Mouse (Mus musculus): ENCODE measurements at regions not wholly inside any gene's neighbourhood (a gene's known extent, or its start where the extent isn't known, plus 50 kb on each side); places are given as distances from the start of the nearest gene placed in this dataset.

DNA sequence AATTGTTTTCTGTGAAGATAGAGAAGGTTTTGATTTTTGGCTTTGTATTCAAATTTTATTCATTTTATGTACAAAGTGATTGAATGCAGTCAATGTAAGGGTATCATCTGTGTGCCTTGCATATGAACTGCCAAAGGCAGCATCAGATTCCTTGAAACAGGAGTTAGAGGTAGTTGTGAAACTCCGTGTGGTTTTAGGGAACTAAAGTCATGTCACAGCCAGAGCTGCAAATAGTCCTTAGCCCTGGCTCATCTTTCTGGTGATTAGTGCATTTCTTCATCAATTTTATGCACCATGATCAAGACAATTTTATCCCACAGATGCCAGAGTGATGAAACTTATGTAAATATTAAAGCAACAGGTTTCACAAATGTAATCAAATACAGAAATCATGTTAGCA lies 534.4 kb downstream of the Flrt2 start:
- no peak for DNase-seq (ENCODE audit: low spot score)

DNA sequence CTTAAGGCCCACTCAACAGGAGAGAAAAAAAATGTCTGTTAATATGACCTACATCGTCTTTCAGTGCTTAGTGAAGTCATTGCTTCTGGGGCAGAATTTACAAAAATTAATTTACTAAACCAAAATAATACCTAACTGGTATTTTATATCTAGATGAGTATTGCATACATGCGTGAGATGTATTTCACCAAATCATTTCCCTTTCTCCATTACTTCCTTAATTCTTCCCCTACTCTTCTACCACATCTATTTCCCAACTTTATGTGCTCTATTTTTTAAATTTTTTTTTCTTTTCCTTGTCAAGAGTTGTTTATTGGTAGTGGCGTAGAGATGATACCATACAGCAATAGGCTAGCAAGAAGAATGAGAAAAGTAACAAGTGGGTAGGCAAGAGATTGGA lies 536.7 kb downstream of the Flrt2 start:
- DNase-seq (ENCODE audit: low spot score): no peak

DNA sequence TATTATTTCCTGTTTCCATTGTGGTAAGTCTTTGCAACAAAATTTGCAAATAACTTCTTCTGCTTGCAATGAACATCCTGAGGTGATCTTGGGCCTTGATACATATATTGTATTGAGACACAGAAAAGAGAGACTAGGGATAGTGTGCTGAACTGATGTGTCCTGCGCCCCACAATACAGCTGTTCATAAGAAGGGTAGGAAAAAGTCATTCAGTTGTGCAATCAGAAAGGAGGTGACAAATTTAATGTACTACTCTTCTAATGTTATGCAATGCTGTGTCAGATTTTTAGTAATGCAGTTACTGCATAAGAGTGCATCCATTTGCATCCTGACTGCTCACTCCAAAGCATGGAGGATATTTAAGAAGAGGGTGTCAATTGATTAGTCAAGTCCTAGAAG lies 543.5 kb downstream of the Flrt2 start:
- DNase-seq (ENCODE audit: low spot score): no peak

DNA sequence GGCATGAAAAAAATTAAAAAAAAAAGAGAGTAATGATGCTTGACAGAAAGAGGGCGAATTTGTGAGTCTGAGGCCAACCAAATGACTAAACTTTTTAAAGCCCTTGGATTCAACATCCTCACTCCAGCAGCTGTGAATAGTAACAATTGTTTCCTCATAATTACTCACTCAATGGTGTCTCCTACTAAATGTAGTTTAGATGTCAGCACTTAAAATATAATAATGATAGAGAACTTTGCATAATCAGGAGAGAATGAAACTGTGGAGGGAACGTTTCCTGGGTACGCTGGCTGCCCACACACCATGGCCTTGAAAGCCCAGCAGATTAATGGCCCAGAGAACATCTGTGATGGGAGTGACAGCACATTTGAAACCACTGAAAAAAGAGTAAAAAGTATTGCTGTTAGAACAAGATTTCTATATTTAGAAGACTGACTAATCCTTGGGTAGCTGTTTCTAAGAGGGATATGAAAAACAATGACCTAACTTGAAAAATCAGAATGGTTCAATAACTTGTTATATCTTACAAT lies 544.0 kb downstream of the Flrt2 start:
- DNase-seq (ENCODE audit: low spot score): no peak

DNA sequence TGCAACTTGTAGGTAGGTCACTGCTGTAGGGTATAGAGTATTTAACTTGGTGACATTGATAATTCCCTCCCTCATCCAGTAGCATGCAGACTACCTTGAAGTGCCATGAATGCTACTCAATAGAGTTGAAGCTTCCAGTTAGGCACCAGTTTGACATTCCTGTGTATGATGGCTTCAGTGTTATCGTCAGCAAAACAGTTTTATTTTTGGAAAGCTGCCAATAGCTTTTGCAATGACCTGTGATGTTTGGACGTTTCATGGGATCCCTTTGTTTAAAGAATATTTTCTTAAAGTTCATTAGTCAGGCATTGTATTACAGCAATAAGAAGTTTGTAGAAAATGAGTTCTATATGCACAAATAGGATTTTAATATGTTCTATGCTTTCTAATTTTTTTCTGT lies 547.6 kb downstream of the Flrt2 start:
- DNase-seq (ENCODE audit: low spot score): no peak

DNA sequence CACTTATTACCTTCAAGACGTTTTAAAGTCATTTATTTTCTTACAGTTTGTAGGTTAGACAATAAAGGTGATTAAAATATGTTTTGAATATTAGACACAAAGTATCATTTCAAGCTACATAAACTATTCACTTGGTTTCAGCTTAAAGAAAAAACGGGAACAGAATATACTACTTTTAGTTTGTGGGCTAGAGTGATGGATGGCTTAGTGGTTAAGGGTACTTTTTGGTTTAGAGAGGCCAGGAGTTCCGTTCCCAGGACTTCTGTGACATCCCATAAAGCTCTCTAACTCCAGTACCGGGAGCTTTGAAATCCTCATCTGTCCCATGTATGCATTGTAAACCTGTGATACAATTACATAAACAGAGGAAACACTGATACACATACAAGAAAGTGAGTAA lies 570.0 kb downstream of the Flrt2 start:
- no peak for DNase-seq (ENCODE audit: low spot score)

DNA sequence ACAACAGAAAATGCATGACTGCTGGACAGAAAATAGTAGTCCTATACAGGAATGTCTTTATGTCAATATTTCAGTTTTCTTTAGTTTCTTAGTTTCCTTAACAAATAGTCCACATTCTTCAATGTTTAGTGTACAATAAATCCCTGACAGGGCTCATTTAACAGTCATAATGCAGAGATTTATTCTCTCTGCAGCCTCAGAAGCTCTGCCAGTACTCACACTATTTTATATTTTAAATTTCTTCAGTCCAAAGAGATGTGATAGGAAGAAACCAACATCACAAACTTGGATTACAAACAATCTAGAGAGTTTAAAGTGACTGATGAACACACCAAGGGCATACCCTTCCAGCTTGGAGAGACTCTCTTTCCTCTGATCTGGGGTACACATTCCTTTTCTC lies 583.9 kb downstream of the Flrt2 start:
- DNase-seq (ENCODE audit: low spot score): no peak

DNA sequence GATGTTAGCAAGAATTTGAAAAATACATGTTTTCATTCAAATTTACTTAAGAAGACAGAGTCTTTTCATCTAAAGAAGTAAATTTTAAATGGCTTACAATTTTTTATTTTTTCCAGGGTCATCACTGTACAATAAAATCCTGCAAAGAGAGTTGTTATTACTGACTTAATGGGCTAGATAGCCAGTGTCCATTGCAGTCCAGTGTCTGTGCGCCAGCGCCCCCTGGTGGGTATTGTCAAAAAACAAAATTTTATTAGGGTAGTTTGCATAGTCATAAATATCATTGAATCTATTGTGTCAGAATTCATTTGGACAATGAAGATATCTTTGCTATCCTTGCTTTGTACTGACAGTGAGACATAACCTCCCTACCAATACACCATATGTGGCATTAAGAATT lies 619.1 kb downstream of the Flrt2 start:
- DNase-seq (ENCODE audit: low spot score): peak; percentile 18

DNA sequence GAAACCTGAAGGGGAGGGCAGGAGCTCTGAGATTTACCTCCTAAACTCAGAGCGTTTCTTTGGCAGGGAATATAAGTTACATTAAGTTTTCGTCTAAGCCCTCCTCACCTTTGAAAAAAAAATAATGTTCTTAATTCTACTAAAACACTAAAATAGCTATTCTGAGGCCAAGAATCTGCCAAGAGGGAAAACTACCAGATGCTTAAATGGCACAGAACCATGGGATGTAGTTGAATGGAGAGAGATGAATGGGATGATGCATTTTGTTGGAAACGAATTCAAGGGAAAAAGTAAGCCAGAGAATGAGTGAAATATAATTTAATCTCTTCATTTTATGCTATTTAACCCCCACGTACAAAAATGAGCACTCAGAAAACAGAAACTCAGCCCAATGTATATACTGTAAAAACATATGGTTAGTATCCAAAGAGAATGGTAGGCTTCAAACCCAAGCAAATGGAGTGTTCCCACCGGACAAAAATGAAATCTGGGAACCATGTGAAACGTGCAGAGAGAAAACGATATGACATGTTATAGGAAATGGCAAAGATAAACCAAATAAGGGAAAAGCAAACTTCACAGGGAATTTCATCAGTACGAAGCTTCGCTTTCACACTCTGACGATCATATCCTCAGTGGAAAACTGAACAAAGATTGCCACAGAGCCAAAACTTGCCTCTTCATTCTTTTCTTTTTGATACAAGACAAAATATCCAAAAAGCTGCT lies 631.2 kb downstream of the Flrt2 start:
- no peak for DNase-seq (ENCODE audit: low spot score)

DNA sequence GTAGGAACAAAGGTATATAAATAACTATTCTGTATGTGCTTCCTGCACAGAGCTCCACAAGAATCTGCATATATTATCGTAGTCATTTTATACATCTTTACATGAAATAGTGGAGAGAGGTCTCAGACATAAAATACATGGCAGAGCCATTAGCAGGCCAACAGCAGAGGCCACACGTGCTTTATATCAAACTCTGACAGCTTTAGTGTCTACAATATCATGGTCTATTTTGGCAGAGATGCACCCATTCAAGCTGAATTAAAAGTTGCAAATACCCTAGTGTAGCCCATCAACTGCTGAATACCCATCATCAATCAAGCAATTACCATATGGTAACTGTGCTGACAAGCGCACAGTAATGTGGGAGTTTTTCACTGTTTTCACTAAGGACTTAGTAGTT lies 659.1 kb downstream of the Flrt2 start:
- DNase-seq (ENCODE audit: low spot score): no peak

DNA sequence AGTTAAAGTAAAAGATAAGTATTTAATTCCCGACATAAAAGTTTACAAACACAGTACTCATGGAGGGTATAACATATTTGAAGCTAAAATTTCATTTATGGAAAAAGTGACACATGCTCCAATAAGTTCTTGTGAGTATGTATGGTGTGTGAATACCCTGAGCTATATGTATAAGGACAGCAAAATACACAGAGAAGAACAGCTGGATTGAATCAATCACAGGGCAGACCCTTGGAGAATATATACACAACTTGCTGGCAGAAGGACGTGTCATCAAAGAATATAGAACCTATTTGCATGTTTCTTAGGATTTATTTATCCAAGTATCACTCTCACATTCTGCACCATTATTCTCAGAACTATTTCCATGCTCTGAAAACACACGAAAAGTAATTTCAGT lies 686.9 kb downstream of the Flrt2 start:
- DNase-seq (ENCODE audit: low spot score): no peak

DNA sequence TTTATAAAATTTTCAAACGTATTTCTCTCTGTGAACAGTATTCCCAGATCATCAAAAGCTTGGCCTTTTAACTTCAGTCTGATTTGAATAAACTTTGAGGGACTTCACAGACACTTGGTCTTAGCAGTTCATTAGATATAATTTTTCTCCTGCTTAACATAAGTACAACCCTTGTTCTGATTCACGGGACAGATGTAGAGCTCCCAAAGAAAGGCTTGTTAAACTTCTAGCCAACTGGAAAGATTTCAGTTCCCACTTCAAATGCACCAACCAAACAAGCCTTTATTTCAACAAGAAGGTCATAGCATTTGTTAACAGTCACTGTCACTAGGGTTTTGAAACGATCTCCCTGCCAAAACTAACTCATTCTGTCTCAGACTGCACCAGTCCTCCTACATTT lies 727.1 kb downstream of the Flrt2 start:
- no peak for DNase-seq (ENCODE audit: low spot score)

DNA sequence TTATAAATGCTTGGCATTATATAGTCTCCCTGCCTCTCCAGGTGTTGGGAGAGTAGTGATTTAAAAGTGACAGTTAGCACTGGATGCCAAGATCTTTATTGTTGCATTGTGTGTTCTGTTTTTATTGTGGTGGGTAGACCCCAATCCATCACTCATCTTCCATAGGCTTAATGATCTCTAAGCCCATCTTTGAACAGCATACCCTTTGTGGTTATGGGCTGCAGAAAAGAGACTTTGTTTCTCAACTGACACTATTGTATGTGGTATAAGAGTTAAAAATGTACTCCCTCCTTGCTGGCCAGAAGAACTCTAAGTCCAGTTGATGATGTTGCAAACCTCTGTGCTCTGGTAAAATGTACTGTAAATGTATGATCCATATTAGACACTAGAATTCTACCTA lies 727.5 kb downstream of the Flrt2 start:
- DNase-seq (ENCODE audit: low spot score): no peak

DNA sequence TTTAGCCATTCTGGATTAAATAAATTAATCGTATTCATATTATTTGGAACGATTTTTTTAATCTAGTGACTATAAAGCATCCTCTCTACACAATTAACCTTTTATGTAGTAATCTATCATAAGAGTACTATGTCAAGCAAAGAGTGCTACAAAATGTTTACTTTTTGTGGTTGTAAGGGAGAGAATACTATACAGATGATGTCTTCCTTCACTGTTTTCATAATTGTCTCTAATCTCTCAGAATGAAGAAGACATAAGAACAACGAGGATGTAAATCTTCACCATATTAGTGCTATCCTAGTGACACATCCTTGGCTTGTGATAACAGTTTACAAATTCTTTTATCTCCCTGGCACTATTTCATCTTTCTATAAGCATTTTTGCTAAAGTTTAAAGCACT lies 735.6 kb downstream of the Flrt2 start:
- no peak for DNase-seq (ENCODE audit: low spot score)

DNA sequence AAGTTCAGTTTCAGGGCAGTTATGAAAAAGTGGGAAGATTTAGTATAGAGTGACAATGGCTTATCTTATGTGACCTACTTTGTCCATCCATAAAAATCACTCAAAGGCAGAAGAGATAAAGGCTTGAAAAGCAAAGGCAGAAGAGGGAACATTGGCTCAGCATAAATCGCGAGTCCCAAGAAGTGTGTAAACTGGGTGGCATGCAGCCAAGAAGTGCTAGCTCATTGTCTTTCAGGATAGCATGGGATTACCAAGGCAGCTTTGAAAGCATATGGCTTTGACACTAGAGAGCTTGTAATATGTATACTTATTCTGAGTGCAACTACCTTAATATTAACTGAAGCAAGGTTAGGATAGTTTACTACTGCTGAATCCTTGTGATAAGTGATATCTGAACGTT lies 750.5 kb downstream of the Flrt2 start:
- no peak for DNase-seq (ENCODE audit: low spot score)

DNA sequence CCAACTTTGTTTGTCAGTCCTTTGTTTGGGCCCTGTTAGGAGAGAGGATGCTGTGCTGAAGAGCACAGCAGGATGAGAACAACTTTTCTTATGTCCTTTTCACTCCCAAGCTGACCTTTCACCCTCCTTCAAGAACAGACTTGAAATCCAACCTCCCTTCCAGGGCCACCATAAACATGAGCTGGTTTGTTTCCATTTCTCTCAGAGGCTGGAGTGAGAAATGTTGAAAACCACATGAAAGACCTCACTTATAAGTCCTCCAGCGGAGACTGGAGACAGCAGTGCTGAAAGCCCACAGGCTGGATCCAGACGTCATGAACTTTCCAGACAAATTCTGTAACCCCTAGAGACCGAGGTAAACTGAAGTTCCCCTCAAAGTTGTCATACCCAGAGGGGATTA lies 761.3 kb downstream of the Flrt2 start:
- no peak for DNase-seq (ENCODE audit: low spot score)

DNA sequence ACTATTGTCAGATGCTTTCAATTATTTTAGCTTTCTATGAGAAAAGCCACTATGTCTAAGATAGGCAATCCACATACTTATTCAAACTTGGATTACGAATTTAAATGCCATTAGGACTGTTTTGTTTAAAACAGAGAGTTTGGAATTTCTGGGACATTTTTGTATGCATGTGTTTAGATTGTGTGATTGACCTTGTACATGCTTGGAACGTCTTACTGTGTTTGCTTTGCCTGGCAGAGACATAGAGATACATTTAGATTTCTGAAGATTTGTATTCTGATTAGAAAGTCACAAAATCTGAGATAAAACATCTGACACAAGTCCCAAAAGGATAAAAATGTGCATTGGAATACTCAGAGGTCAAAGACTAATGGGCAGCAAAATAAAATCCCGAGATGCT lies 784.3 kb downstream of the Flrt2 start:
- no peak for DNase-seq (ENCODE audit: low spot score)

DNA sequence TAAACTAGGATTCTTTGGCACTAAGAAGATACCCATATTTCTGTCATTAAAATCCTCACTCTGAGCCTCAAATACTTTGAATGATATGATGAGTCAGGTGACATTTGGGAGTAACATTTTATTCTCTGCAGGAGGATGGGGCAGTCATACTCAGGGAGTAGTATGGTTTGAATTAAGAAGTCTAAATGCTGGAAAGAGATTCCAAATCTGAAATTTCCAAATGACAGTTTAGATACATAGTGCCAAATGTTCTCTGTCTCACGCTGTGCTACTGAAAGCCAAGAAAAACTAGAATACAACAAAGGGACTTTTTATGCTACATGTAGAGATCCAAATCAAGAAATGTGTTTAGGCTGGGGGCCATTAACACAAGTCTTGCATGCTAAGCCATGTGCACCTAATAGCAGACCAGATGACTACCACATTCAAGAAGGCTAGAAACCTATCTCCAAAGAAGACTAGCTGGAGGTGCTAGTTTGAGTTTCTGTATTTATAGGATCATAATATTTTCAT lies 796.5 kb downstream of the Flrt2 start:
- DNase-seq (ENCODE audit: low spot score): no peak

DNA sequence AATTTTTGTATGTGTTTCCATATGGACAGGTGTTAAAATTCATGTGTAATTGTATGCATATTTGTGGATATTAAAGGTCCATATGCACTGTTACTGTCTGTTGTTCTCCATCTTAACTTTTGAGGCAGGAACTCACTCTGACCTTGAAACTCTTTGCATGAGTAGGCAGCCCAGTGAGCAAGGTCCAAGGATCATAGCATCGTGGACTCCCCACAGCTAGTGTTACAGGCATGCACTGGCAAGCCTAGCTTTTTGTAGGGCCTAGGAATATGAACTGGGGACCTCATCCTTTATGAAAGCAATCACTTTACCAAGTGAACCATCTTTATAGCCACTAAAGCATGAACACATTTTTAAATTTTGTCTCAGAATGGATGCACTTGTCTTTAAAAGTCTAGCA lies 817.6 kb downstream of the Flrt2 start:
- no peak for DNase-seq (ENCODE audit: low spot score)

DNA sequence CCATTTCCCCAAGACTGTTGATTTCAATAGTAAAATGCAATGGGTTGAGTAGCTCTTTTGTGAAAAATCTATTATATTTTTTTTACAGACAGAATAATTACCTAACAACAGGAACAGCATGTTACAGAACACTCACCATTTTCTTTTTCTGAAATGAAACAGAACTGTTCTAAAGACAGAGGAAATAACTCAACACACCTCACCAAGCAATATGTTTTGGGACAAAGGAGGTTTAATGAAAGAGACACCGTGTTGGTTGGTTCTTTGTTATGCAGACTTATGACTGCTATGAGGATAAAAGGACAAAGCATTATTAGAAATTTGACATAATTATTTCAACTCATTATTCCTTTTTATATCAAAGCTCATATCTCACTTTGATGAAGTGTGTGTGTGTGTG lies 866.8 kb downstream of the Flrt2 start:
- no peak for DNase-seq (ENCODE audit: low spot score)

DNA sequence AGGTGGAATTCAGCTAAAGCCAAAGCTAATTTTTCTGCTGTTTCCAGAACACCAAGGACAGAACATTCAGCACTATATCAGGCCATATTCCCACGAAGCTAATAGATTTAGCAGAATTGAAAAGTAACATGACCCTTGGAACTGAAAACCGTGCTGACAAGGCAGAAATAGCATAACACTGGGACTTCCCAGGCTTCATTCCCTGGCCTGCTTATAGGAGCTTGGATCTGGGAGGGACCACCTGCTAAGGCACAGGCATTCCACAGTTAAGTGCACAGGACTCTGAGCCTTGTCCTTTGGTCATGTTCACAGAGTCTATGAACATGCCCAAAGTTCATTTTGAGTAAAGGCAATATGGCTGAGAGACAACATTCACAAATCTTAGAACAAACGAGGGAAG lies 902.8 kb downstream of the Flrt2 start:
- no peak for DNase-seq (ENCODE audit: low spot score)

DNA sequence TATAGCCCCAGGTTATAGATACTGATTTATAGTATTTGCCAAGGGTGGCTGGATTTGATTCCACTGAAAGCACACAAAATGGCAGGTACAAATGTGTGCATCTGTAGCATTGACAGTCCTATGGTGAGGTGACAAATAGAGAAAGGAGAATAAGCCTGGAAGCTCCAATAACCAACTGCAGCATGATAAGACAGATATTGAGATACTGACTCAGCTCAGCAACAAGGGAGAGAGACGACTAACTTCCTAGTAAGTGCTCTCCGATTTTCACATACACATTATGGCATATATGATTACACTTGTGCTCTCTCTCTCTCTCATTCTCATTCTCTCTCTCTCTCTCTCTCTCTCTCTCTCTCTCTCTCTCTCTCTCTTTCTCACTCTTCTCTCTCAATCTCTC lies 923.1 kb downstream of the Flrt2 start:
- DNase-seq (ENCODE audit: low spot score): no peak

DNA sequence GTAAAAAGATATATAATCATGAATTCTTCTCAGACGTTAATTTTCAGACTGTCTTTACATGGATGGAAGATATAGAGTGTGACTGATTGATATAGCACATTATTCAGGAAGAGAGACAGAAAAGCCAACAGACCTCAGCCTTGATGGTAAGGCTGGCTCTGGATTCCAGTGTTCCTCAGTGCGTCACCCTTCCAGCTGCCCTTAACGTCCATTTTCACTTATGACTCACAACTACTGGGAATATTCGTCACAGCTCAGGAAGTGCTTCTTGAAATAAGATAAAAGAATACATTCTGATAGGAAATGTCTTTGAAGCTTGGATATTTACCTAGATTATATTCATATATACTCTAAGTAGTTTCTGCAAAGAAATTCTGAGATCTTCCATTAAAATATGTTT lies 923.8 kb downstream of the Flrt2 start:
- DNase-seq (ENCODE audit: low spot score): no peak

DNA sequence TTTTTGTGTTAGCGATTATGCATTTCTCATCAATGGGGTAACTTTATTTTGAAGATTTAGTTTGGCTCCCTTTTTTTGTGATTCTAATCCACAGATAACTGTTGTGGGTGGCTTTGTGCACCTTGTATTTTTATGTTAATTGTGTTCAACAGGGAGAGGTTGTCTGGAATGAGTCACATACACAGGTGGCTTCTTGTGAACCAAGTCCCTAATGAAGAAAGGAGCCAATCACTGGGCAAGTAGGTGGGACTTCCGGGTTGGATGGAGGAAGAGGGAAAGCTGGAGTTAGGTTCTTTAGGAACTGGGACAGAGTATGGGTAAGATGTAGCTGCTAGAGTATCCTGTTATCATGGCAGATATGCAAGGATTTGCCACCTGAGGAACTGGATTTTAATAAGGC lies 925.2 kb downstream of the Flrt2 start:
- no peak for DNase-seq (ENCODE audit: low spot score)
